Mouse (Mus musculus) limb, embryonic 12.5 days (tissue): ENCODE measurements around the gene Spen. TPM values are rescaled to one million over a fixed set of nuclear protein-coding genes. Genes with fewer than 3 reads are reported as not detected.

Source experiments
- ATAC-seq: fragments of 200-750 bp; cut with Nextera tagmentation; 2 replicates; pipeline ENCODE4 v1.8.0; 2017; ENCODE audit warnings: low read depth, moderate TSS enrichment; ENCODE audit not compliant: insufficient number of reproducible peaks, insufficient read depth, low FRiP score, low TSS enrichment
- H3K27ac ChIP-seq: fragments of 300-500 bp; sonication (generic); 2 replicates; pipeline ENCODE4 v1.5.1; 2016; ENCODE audit warnings: mild to moderate bottlenecking, moderate library complexity
- H3K27me3 ChIP-seq: fragments of 300-500 bp; sonication (generic); 2 replicates; pipeline ENCODE4 v1.6.1; 2016; ENCODE audit warnings: mild to moderate bottlenecking, moderate library complexity
- H3K36me3 ChIP-seq: fragments of 300-500 bp; sonication (generic); 2 replicates; pipeline ENCODE4 v1.6.1; 2016; ENCODE audit warnings: mild to moderate bottlenecking, moderate library complexity
- H3K4me1 ChIP-seq: fragments of 300-500 bp; sonication (generic); replicated peaks from 2 replicates; pipeline ENCODE4 v1.6.1; 2016
- H3K4me2 ChIP-seq: fragments of 300-500 bp; sonication (generic); 2 replicates; pipeline ENCODE4 v1.6.1; 2016; ENCODE audit warnings: mild to moderate bottlenecking, moderate library complexity
- H3K4me3 ChIP-seq: fragments of 300-500 bp; sonication (generic); replicated peaks from 2 replicates; pipeline ENCODE4 v1.5.1; 2016; ENCODE audit warnings: mild to moderate bottlenecking
- H3K9ac ChIP-seq: fragments of 300-500 bp; sonication (generic); replicated peaks from 2 replicates; pipeline ENCODE4 v1.6.1; 2016; ENCODE audit warnings: mild to moderate bottlenecking, moderate library complexity
- H3K9me3 ChIP-seq: fragments of 300-500 bp; sonication (generic); 2 replicates; pipeline ENCODE4 v1.6.1; 2016; ENCODE audit warnings: mild to moderate bottlenecking, moderate library complexity
- WGBS: fragments of 180-500 bp; shearing (Covaris S2); methylation state at CpG from one replicate; pipeline ENCODE4 v1.1.7; 2016; 5-methylcytosine and 5-hydroxymethylcytosine counted together
- polyA plus RNA-seq: library from polyadenylated mRNA; unstranded; fragments of >200 nt; fragmentation: Nextera tagmentation; extraction: Ambion mirVana; gene quantifications from 2 replicates; pipeline ENCODE4 v1.2.1, GENCODE M21; 2016

Gene Spen
- polyA plus RNA-seq, 1 experiment from 2014 or later: 14.1 TPM

DNA sequence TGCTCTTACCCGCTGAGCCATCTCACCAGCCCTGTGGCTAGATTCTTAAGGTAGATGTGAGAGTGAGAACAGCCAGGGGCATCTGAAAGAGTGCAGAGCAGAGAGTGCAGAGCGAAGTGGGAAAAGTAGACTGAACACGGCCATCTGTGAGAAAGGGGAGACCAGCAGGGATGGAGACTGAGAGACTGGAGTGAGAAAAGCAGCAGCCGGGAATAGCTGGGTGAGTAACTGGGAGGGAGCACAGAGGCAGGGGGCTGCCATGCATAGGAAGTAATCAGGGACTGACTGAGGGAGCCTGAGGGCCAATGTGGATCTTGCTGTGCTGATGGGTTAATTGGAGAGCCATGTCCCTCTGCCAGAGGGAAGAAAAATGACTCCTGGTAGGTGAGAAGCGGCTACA is 35.7 kb downstream of the Spen start:
- Histone ChIP-seq H3K4me3 (no peak overlapping the region), H3K27ac (0 out of 2 replicates have a peak overlapping the region, but pooled peaks have one; percentile 29), H3K36me3 (peaks cover 13% of the 10 kb centered on the region), H3K9ac (no peak overlapping the region), H3K9me3 (no peaks in the 10 kb centered on the region), H3K4me1 (peaks cover 15% of the 10 kb centered on the region), H3K4me2 (no peak overlapping the region), H3K27me3 (no peaks in the 10 kb centered on the region)
- WGBS: 52% methylated on average over 5 of the region's 5 CpGs
- no peak for ATAC-seq

DNA sequence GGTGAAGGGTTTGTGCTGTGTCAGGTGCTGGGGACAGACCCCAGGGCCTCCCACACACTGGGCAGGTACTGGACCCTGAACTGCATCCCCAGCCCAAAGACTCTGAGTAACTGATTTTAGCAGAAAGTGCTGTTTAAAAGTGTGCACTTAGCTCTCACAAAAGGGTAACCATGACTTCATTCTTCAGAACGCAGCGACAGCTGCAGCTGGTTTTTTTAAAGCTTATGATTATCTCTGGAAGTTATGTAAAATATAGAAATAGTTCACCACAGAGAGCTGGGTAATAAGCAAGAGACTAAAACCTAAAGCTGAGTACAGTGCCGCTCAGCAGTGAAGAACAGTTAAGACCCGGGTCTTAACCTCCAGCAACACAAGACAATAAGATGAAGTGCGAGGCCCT is 37.3 kb downstream of the Spen start:
- no peak overlapping the region for H3K4me2 ChIP-seq
- WGBS: 86% methylated on average over 5 of the region's 5 CpGs
- no peak overlapping the region for H3K4me3 ChIP-seq
- ATAC-seq: no peak
- no peaks in the 10 kb centered on the region for H3K27me3 ChIP-seq
- no peak overlapping the region for H3K27ac ChIP-seq
- H3K9ac ChIP-seq: no peak overlapping the region
- H3K36me3 ChIP-seq: peaks cover 19% of the 10 kb centered on the region
- H3K9me3 ChIP-seq: no peaks in the 10 kb centered on the region
- H3K4me1 ChIP-seq: peaks cover 5% of the 10 kb centered on the region; the same call in 1 of the 2 replicates

DNA sequence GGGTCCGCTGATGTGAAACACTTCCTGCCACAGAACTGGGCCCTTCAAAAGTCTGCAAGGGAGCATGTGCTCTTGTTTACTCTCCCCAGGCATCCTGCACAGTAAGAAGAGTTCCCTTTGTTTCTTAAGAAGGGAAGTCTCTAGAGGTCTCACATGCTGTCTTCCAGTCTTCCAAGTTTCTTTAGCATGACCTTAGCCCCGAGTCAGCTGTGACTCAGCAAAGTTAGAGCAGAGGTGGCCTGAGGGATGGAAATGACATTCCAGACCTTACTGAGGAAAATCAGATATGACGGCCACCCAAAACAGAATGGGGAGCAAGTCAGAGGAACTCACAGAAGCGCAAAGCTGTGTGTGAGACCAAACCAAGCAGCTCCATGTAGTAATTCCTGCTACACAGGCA is 37.8 kb downstream of the Spen start:
- H3K9ac ChIP-seq: no peak overlapping the region
- no peak overlapping the region for H3K4me3 ChIP-seq
- ATAC-seq: no peak
- H3K9me3 ChIP-seq: no peaks in the 10 kb centered on the region
- no peak overlapping the region for H3K27ac ChIP-seq
- no peaks in the 10 kb centered on the region for H3K27me3 ChIP-seq
- H3K4me1 ChIP-seq: peaks cover 5% of the 10 kb centered on the region; the same call in 1 of the 2 replicates
- WGBS: 81% methylated on average over 4 of the region's 4 CpGs
- H3K36me3 ChIP-seq: peaks cover 21% of the 10 kb centered on the region
- H3K4me2 ChIP-seq: no peak overlapping the region

DNA sequence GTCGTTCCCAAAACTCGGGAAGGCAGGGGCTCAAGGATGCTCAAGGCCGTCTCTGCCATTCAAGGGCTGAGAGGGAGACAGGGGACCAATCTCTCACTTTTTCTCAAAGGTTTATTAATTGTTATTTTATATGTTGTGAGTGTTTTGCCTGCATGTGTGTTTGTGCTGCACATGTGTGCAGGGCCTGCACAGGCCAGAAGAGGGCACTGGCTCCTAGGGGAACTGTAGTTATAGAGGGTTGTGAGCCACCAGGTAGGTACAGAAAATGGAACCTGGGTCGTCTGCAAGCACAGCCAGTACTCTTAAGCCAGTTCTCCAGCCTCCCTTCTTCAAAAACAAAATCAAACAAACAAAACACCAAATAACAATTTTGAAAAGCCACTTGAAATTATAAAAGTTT is 49.7 kb downstream of the Spen start:
- no peaks in the 10 kb centered on the region for H3K4me1 ChIP-seq
- H3K27me3 ChIP-seq: no peaks in the 10 kb centered on the region
- WGBS: 93% methylated on average over 4 of the region's 4 CpGs
- peaks cover 4% of the 10 kb centered on the region; the same call in 1 of the 2 replicates for H3K9me3 ChIP-seq
- peaks cover 99% of the 10 kb centered on the region for H3K36me3 ChIP-seq
- H3K4me2 ChIP-seq: no peak overlapping the region
- no peak overlapping the region for H3K9ac ChIP-seq
- ATAC-seq: no peak
- no peak overlapping the region for H3K27ac ChIP-seq
- H3K4me3 ChIP-seq: no peak overlapping the region

DNA sequence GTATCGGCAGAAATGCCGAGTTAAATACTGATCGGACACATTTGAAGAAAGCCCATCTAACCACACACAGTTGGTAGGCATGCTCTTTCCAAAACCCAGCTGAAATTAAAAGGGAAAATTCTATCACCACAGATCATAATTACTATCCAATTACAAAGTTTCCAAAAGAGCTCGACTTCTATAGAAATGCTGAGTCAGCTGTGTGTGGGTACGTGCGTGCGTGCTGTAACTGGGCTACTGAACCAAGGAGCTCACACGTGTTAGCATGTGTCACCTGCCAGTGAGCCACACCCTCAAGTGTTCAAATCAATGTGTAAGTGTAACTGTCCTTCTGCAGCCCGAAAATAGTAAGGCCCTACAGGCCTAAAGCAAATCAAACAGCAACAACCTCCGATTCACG is 50.8 kb downstream of the Spen start:
- no peak for ATAC-seq
- Histone ChIP-seq H3K27me3 (no peaks in the 10 kb centered on the region), H3K9ac (no peak overlapping the region), H3K4me1 (no peaks in the 10 kb centered on the region), H3K4me3 (no peak overlapping the region), H3K27ac (no peak overlapping the region), H3K36me3 (peaks cover 99% of the 10 kb centered on the region), H3K9me3 (peaks cover 4% of the 10 kb centered on the region; the same call in 1 of the 2 replicates), H3K4me2 (no peak overlapping the region)
- WGBS: 93% methylated on average over 11 of the region's 11 CpGs

DNA sequence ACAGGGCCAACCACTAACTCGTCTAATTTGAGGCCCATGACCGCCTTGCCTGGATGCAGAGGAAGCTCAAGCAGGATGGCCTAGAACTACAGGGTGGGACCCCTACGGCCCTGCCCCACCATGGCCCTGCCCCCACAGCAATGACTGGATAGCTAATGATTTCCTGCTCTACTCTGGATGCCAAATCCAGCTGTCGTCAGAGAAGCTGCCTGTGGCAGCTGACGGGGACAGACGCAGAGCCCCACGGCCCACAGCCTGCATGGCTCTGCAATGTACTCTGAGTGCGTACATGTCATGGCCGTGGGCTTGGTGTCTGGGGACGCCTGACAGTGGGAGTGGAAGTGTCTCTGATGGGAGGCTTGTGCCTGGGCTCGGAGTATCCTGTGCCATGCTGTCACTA is 54.3 kb downstream of the Spen start:
- no peak overlapping the region for H3K4me2 ChIP-seq
- ATAC-seq: no peak
- H3K4me1 ChIP-seq: no peaks in the 10 kb centered on the region
- H3K36me3 ChIP-seq: peaks cover 99% of the 10 kb centered on the region
- H3K9me3 ChIP-seq: peaks cover 4% of the 10 kb centered on the region; the same call in 1 of the 2 replicates
- 74% methylated on average over 11 of the region's 11 CpGs for WGBS
- H3K27ac ChIP-seq: no peak overlapping the region
- H3K27me3 ChIP-seq: no peaks in the 10 kb centered on the region
- no peak overlapping the region for H3K9ac ChIP-seq
- H3K4me3 ChIP-seq: no peak overlapping the region

DNA sequence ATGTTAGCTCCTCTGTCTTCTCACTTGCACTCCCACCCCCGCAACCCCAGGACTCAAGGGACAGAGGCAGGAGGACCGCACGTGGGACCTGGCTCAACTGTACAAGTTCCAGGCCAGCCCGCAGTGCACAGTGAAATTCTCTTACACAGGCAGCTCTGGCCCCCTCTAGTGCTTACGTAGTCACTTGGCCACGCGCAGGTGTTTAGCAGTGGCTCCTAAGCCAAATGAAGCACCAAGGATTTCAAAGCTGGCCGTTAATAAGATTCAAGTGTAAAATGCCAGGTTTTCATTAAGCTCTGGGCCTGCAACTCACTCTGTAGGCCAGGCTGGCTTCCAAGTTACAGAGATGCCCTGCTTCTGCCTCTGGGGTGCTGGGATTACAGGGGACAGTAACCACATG is 59.0 kb downstream of the Spen start:
- Histone ChIP-seq H3K4me1 (no peaks in the 10 kb centered on the region), H3K27ac (no peak overlapping the region), H3K9ac (no peak overlapping the region), H3K27me3 (no peaks in the 10 kb centered on the region), H3K4me2 (no peak overlapping the region), H3K4me3 (no peak overlapping the region), H3K36me3 (peaks cover 99% of the 10 kb centered on the region), H3K9me3 (no peaks in the 10 kb centered on the region)
- no peak for ATAC-seq
- 93% methylated on average over 8 of the region's 8 CpGs for WGBS

DNA sequence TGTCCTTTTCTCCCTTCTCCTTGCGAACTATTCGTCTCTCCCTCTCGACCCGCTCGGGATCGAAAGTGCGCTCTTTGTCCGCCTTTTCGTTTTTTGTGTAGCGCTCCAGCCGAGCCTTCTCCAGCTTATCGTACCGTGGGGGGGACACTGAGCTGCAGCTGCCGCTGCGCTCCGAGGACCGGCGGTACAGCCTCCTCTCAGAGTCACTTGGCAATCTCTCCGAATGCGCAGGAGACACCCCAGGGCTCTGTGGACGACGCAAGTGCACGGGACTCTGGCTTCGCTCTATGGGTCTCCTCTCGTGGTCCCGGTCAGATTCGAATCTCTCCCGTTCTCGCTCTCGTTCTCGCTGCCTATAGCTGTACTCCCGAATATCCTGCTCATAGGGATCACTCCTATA is 59.6 kb downstream of the Spen start:
- WGBS: 96% methylated on average over 32 of the region's 32 CpGs
- H3K4me1 ChIP-seq: no peaks in the 10 kb centered on the region
- no peak overlapping the region for H3K9ac ChIP-seq
- peaks cover 99% of the 10 kb centered on the region for H3K36me3 ChIP-seq
- H3K4me2 ChIP-seq: no peak overlapping the region
- no peaks in the 10 kb centered on the region for H3K9me3 ChIP-seq
- H3K27ac ChIP-seq: no peak overlapping the region
- no peak overlapping the region for H3K4me3 ChIP-seq
- H3K27me3 ChIP-seq: no peaks in the 10 kb centered on the region
- no peak for ATAC-seq

DNA sequence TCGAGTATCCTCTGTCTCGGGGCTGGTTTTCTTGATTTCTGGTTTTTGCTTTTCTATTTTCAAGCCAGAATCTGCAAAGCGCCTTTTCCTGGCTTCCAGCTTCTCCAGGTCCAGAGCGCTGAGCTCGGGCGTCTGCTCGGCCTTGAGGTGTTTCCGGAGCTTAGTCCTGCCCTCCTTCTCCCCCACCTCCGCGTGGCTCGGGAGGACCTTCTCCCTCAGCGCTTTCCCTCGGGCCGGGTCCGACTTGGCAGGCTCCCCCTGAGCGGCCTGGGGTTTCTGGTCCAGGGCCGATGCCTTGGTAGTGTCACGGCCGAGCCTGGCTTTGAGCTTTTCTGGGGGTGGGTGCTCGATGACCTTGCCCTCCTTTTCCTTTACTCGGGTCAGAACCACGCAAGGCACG is 60.2 kb downstream of the Spen start:
- 92% methylated on average over 23 of the region's 23 CpGs for WGBS
- Histone ChIP-seq H3K4me3 (no peak overlapping the region), H3K4me2 (no peak overlapping the region), H3K9me3 (no peaks in the 10 kb centered on the region), H3K36me3 (peaks cover 100% of the 10 kb centered on the region), H3K9ac (no peak overlapping the region), H3K27ac (no peak overlapping the region), H3K27me3 (no peaks in the 10 kb centered on the region), H3K4me1 (no peaks in the 10 kb centered on the region)
- no peak for ATAC-seq

DNA sequence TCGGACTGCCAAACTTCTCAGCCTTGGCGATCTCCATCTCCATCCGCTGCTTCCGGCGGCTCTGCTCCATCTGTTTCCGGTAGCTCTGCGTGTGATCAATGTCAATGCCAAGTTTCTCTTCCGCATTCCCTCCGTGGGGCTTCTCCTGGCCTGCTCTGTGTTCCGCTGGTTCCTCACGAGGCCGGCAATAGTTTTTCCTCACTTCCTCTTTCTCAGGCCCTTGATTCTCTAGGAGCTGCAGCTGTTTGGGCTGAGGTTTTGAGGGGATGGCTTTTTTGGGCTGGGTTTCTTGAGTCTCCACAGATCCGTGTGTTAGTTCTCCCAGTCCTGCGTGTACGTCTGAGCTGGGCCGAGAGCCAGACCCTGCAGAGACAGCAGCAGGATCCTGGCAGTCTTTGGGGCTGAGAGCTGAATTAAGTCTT is 60.7 kb downstream of the Spen start:
- Histone ChIP-seq H3K27me3 (no peaks in the 10 kb centered on the region), H3K9ac (no peak overlapping the region), H3K4me2 (no peak overlapping the region), H3K36me3 (peaks cover 100% of the 10 kb centered on the region), H3K9me3 (no peaks in the 10 kb centered on the region), H3K4me3 (no peak overlapping the region), H3K27ac (no peak overlapping the region), H3K4me1 (no peaks in the 10 kb centered on the region)
- ATAC-seq: no peak
- WGBS: 95% methylated on average over 16 of the region's 16 CpGs

DNA sequence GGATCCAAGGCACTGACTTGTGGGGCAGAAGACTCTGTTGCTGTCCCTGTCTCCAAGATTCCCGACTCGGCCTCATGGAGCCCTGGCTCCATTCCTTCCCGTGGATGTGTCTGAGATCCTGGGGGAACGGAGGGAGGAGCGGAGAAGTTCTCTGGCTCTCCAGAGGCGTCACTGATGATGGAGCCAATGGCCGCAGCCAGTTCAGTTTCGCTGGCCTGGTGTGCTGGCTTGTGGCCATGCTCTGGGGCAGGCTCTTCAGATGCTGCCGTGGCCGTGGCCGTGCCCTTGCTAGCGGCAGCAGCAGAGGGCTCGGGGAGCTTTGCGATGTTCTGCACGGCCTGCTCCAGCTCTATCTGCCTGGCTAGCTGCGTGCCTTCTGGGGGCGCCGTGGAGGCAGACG is 64.0 kb downstream of the Spen start:
- Histone ChIP-seq H3K4me2 (no peak overlapping the region), H3K4me3 (no peak overlapping the region), H3K36me3 (peaks cover 100% of the 10 kb centered on the region), H3K9me3 (no peaks in the 10 kb centered on the region), H3K9ac (no peak overlapping the region), H3K27ac (no peak overlapping the region), H3K27me3 (no peaks in the 10 kb centered on the region), H3K4me1 (no peaks in the 10 kb centered on the region)
- 93% methylated on average over 19 of the region's 19 CpGs for WGBS
- no peak for ATAC-seq

DNA sequence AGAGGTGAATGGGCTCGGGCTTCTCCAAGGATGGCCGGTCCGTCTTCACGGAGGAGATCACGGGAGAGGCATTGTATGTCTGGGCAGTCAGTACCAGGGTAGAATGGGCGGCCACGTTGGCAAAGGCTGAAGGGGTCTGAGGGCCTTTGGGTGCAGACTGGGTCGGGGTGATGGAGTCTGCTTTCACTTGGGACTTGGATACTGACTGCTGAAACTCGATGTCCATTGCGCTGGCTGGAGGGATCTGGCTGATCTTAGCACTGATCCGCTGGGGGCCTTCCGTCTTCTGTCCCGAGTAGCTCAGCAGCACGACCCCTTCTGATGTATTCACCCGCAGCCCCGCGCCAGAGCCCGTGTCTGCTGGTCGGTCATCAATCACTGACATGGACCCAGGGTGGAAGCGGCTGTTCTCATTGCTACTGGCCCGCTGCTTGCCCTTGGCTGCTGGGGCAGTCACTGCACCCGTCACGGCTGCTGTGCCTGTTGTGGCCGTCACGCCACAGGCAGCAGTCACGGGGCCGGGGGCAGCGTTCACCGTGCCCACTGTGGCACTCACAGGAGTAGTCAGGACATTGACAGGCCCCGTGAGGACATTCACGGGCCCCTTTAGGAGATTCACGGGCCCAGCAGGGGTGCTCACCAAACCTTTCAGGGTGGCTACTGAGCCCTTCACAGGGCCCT is 65.6 kb downstream of the Spen start:
- H3K4me2 ChIP-seq: no peak overlapping the region
- H3K27ac ChIP-seq: no peak overlapping the region
- peaks cover 100% of the 10 kb centered on the region for H3K36me3 ChIP-seq
- no peaks in the 10 kb centered on the region for H3K27me3 ChIP-seq
- no peaks in the 10 kb centered on the region for H3K4me1 ChIP-seq
- no peak overlapping the region for H3K9ac ChIP-seq
- no peaks in the 10 kb centered on the region for H3K9me3 ChIP-seq
- no peak for ATAC-seq
- no peak overlapping the region for H3K4me3 ChIP-seq
- 84% methylated on average over 32 of the region's 32 CpGs for WGBS
